Mouse (Mus musculus): ENCODE data around the gene Olfr122.

Olfr122 gene

GRCm38 (mm10) chr17:37768307-37768706 lies at the start of gene Olfr122:
Gene Olfr122, plus strand, starts transcription at chr17:37768607.
- no peak for DNase-seq (ENCODE audit: low read depth)

DNA sequence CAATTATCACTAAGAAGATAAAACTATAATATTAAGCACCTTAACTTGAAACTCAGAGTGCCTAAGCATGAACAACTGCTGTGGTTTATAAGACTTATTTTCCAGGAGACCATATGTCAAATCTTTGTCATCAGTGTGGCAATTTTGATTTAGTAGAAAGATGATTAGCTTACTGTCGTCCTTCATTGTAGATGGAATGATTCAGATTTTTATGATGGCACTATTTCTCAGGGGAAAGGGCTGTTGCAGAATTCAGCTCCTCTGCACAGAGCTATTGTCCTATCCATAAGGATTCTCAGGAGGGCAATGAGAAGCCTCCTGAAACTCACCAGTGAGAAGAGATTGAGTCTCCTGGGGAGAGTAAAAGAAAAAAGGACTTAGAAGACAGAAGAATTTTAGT lies 46.9 kb upstream of the Olfr122 start, which contains the start of gene Olfr120:
TSS of gene Olfr120 (plus strand) at position 301 of the 400 bp plus-strand sequence.
- no peak for DNase-seq (ENCODE audit: low read depth)

DNA sequence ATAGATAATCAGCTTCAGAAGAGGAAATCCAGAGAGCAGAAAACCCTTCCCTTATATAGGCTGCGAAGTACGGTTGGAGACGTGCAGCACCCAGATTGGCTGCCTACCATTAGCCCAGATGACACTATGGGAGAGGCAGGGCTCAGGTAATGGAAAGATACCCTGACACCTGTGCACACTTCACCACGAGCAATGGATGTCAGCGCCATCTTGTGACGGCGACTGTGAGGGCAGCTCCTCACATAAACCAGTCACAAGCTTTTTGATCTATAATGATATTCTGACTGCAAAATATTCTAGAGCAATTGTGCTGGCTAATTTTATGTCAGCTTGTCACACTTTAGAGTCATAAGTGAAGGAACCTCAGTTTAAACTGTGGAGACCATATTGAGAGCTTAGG lies 30.3 kb upstream of the Olfr122 start:
- DNase-seq (ENCODE audit: low read depth) = no peak

GRCm38 (mm10) chr17:37793229-37793628 lies 24.8 kb downstream of the Olfr122 start, which contains the start of gene Olfr123:
Gene Olfr123, plus strand, starts transcription at chr17:37793529.
- no peak for DNase-seq (ENCODE audit: low read depth)

- DNase-seq (ENCODE audit: low read depth) = no peak
Observed at GRCm38 (mm10) chr17:37799588-37799987, 31.2 kb downstream of the Olfr122 start, which contains the start of gene Olfr124. Gene Olfr124, plus strand, starts transcription at chr17:37799888.
